ENCODE assay signal across 10 mouse cellular contexts in the genomic region with DNA sequence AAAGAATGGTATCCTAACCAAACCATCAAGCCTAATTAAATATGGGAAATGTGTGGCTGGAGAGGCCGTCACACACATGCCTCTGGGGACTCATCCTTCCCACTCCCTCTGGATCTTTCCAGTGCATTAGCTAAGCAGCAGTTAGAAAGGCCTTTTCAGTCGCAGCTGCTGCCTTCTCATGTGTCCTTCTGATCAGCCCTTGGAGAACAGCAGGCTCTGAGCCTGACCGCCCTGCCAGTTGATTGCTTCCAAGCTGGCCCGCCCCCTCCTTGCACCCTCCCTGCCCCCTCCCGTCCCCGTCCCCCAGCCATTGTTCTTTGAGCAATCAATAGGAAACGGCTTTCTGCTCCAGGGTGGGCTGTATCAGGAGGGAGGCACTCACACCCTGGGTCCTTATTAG. TPM values are rescaled to one million over a fixed set of nuclear protein-coding genes. Genes with fewer than 3 reads are reported as not detected.
DNase-seq lines count a peak whose midpoint lies in the region; ATAC-seq and TF ChIP-seq lines count a peak whose summit lies in the region.
"Had no signal": no experiment of that assay in that cellular context is flagged by ENCODE, and none has a peak within 500 bp of the region (broad histone marks: within the 10 kb centered on the region; RNA-seq: fewer than 3 reads in every experiment).

No protein-coding gene starts in this region.

- peaks cover 11% of the 10 kb centered on the region for H3K4me1 ChIP-seq in kidney, embryonic 15.5 days
- no peaks in the 10 kb centered on the region; the same call in 1 of the 2 replicates for H3K4me1 ChIP-seq in heart, adult 2 months (ENCODE audit: control insufficient read depth, insufficient read depth, low read length)

- no peaks in the 10 kb centered on the region for H3K27me3 ChIP-seq in kidney, embryonic 15.5 days
- H3K27me3 ChIP-seq in heart, adult 2 months (ENCODE audit: control insufficient read depth, insufficient read depth, low read length) = no peaks in the 10 kb centered on the region
- H3K27me3 ChIP-seq: CH12.LX had no signal

- H3K9me3 ChIP-seq in kidney, embryonic 15.5 days (replicated peaks) = no peaks in the 10 kb centered on the region

- peak overlapping the region; percentile 62; the same call in 1 of the 2 replicates for H3K27ac ChIP-seq in kidney, embryonic 15.5 days
- no peak overlapping the region for H3K27ac ChIP-seq in heart, adult 2 months

- no peak for DNase-seq in kidney, adult 11 months
- peak; percentile 82 for DNase-seq in embryo, embryonic 10.5 days (ENCODE audit: low spot score)
- DNase-seq in heart, adult 2 months = peak; percentile 6 to 25
- peak; percentile 82 for DNase-seq in mesoderm, embryonic 11.5 days (ENCODE audit: low read depth, low spot score)
- DNase-seq in spleen, adult 12 weeks (ENCODE audit: low spot score) = no peak
- no peak for DNase-seq in right cerebral cortex, postnatal 36 days (ENCODE audit: low spot score in 2 of 2)
- no peak for DNase-seq in left cerebral cortex, postnatal 36 days (ENCODE audit: low spot score in 2 of 2)

- no peak for TF ChIP-seq CTCF in heart, adult 2 months (IDR thresholded peaks at IDR 0.05)

- H3K36me3 ChIP-seq in kidney, embryonic 15.5 days = no peaks in the 10 kb centered on the region
- no peaks in the 10 kb centered on the region for H3K36me3 ChIP-seq in heart, adult 2 months (ENCODE audit: control insufficient read depth, insufficient read depth, low read length)

- H3K4me2 ChIP-seq in kidney, embryonic 15.5 days = peak overlapping the region; percentile 49

- H3K79me2 ChIP-seq in heart, adult 2 months (replicated peaks; ENCODE audit: control insufficient read depth, insufficient read depth, low read length) = no peaks in the 10 kb centered on the region

- no peak overlapping the region for H3K9ac ChIP-seq in kidney, embryonic 15.5 days
- no peak overlapping the region for H3K9ac ChIP-seq in heart, adult 2 months (ENCODE audit: low read depth, low read length)

- no peak overlapping the region for H3K4me3 ChIP-seq in kidney, embryonic 15.5 days (replicated peaks)
- H3K4me3 ChIP-seq in heart, adult 2 months = no peak overlapping the region
- H3K4me3 ChIP-seq: erythroblast, embryonic 14.5 days had no signal

- WGBS in kidney, embryonic 15.5 days = 9% methylated on average over 7 of the region's 7 CpGs
- WGBS in heart, adult 2 months = 26% methylated on average over 7 of the region's 7 CpGs

- no peak for TF ChIP-seq EP300 in heart, adult 2 months (IDR thresholded peaks at IDR 0.05; ENCODE audit: insufficient read depth, low read depth, low read length)

- no peak for TF ChIP-seq POLR2A in heart, adult 2 months (IDR thresholded peaks at IDR 0.05; ENCODE audit: insufficient read depth, low read depth, low read length)

- intact Hi-C loops in heart, adult 2 months (cut with DNase I) = no loop called here
- intact Hi-C loops in left cerebral cortex, postnatal 36 days (cut with DNase I) = no loop called here

- peak; percentile 93 for ATAC-seq in kidney, embryonic 15.5 days (replicated peaks; ENCODE audit: low FRiP score)

RNA-seq across cellular contexts. Expression of a gene that starts 27.7 kb away (rescaled TPM):
- polyA plus RNA-seq in kidney, embryonic 15.5 days (2015; fragmentation: Nextera tagmentation; extraction: Ambion mirVana) = 0.53 and 0.78 TPM in 2 replicates
- total RNA-seq in heart, adult 2 months (2021) = 100 to 1,000 TPM in 1 of 2 experiments, 10 to 100 TPM in 1; 94.6 to 100 TPM
- polyA plus RNA-seq in heart, adult 2 months (2012; rRNA removed) = 14.1 and 29.1 TPM in 2 replicates
- total RNA-seq in left cerebral cortex, postnatal 36 days (2021) = 100 to 1,000 TPM; 174 to 175 TPM
- polyA plus RNA-seq: erythroblast, embryonic 14.5 days had no signal

Comparison
In these comparisons a context has a peak if more than half of its experiments do, and no peak if none do; other contexts are left out.
1. DNase-seq: peak in embryo, embryonic 10.5 days (single experiment), heart, adult 2 months (2 of 2) and mesoderm, embryonic 11.5 days (single experiment); none in kidney, adult 11 months (single experiment), spleen, adult 12 weeks (single experiment), right cerebral cortex, postnatal 36 days (0 of 2) and left cerebral cortex, postnatal 36 days (0 of 2).